Mouse (Mus musculus) hindbrain, embryonic 11.5 days (tissue): ENCODE data around the gene Camk1d. TPM values are rescaled to one million over a fixed set of nuclear protein-coding genes. Genes with fewer than 3 reads are reported as not detected.

Source experiments
- ATAC-seq: fragments of 200-750 bp; cut with Nextera tagmentation; 2 replicates; pipeline ENCODE4 v1.8.0; 2017; ENCODE audit warnings: mild to moderate bottlenecking, moderate TSS enrichment, moderate library complexity; ENCODE audit not compliant: low FRiP score
- DNase-seq: peaks from one replicate; pipeline ENCODE4 v3.0.0-alpha.2; 2015; ENCODE audit warnings: low spot score
- H3K27ac ChIP-seq: fragments of 300-500 bp; sonication (generic); 2 replicates; pipeline ENCODE4 v1.5.1; 2014; ENCODE audit warnings: mild to moderate bottlenecking, low read depth, low read length
- H3K27me3 ChIP-seq: fragments of 300-500 bp; sonication (generic); 2 replicates; pipeline ENCODE4 v1.6.1; 2014; ENCODE audit warnings: mild to moderate bottlenecking, low read length, moderate library complexity, mixed read lengths; ENCODE audit not compliant: control insufficient read depth, insufficient read depth
- H3K36me3 ChIP-seq: fragments of 300-500 bp; sonication (generic); 2 replicates; pipeline ENCODE4 v1.6.1; 2014; ENCODE audit warnings: mild to moderate bottlenecking, low read length, moderate library complexity, mixed read lengths; ENCODE audit not compliant: control insufficient read depth, insufficient read depth
- H3K4me1 ChIP-seq: fragments of 300-500 bp; sonication (generic); replicated peaks from 2 replicates; pipeline ENCODE4 v1.6.1; 2014; ENCODE audit warnings: low read length, mixed read lengths; ENCODE audit not compliant: control insufficient read depth, insufficient read depth
- H3K4me2 ChIP-seq: fragments of 300-500 bp; sonication (generic); replicated peaks from 2 replicates; pipeline ENCODE4 v1.6.1; 2014; ENCODE audit warnings: mild to moderate bottlenecking, low read depth, low read length
- H3K4me3 ChIP-seq: fragments of 300-500 bp; sonication (generic); 2 replicates; pipeline ENCODE4 v1.5.1; 2014; ENCODE audit warnings: low read depth, low read length
- H3K9ac ChIP-seq: fragments of 300-500 bp; sonication (generic); 2 replicates; pipeline ENCODE4 v1.6.1; 2014; ENCODE audit warnings: low read depth, low read length
- H3K9me3 ChIP-seq: fragments of 300-500 bp; sonication (generic); 2 replicates; pipeline ENCODE4 v1.6.1; 2016; ENCODE audit warnings: low read length; ENCODE audit not compliant: control insufficient read depth
- WGBS: fragments of 180-500 bp; shearing (Covaris S2); extraction: QIAGEN DNeasy Blood & Tissue Kit; methylation state at CpG from one replicate; pipeline ENCODE4 v1.1.7; 2014; 5-methylcytosine and 5-hydroxymethylcytosine counted together
- polyA plus RNA-seq: library from polyadenylated mRNA; unstranded; fragments of >200 nt; fragmentation: Nextera tagmentation; extraction: Ambion mirVana; gene quantifications from 2 replicates; pipeline ENCODE4 v1.2.1, GENCODE M21; 2014

The Camk1d gene
- 2.2 and 2.7 TPM in 2 replicates for polyA plus RNA-seq

GRCm38 (mm10) chr2:5714211-5715053 lies at the start of gene Camk1d:
TSS of gene Camk1d (minus strand) at chr2:5714515.
- Histone ChIP-seq H3K36me3 (no peaks in the 10 kb centered on the region), H3K4me2 (peak within 1 kb of the TSS; percentile 99), H3K4me3 (peak within 1 kb of the TSS; percentile 69), H3K4me1 (no peaks in the 10 kb centered on the region), H3K9me3 (no peaks in the 10 kb centered on the region), H3K27ac (no peak within 1 kb of the TSS), H3K9ac (peak within 1 kb of the TSS; percentile 68), H3K27me3 (peaks cover 13% of the 10 kb centered on the region)
- DNase-seq (peak; percentile 85), ATAC-seq (peak; percentile 86)
- WGBS = 1% methylated on average over 45 of the region's 80 CpGs

GRCm38 (mm10) chr2:5762031-5762430 lies 47.7 kb upstream of the Camk1d start:
- no peak overlapping the region for H3K9ac ChIP-seq
- no peak overlapping the region for H3K4me3 ChIP-seq
- H3K27me3 ChIP-seq = no peaks in the 10 kb centered on the region
- no peak for ATAC-seq
- no peaks in the 10 kb centered on the region for H3K4me1 ChIP-seq
- H3K9me3 ChIP-seq = no peaks in the 10 kb centered on the region
- H3K4me2 ChIP-seq = no peak overlapping the region
- no peak overlapping the region for H3K27ac ChIP-seq
- DNase-seq = no peak
- 95% methylated on average over 3 of the region's 3 CpGs for WGBS
- no peaks in the 10 kb centered on the region for H3K36me3 ChIP-seq

GRCm38 (mm10) chr2:5760479-5761008 lies 46.2 kb upstream of the Camk1d start:
- 88% methylated on average over 8 of the region's 8 CpGs for WGBS
- H3K4me2 ChIP-seq = no peak overlapping the region
- H3K4me1 ChIP-seq = no peaks in the 10 kb centered on the region
- H3K9ac ChIP-seq = no peak overlapping the region
- H3K4me3 ChIP-seq = no peak overlapping the region
- no peaks in the 10 kb centered on the region for H3K9me3 ChIP-seq
- no peaks in the 10 kb centered on the region for H3K36me3 ChIP-seq
- H3K27me3 ChIP-seq = no peaks in the 10 kb centered on the region
- ATAC-seq (no peak), DNase-seq (no peak)
- no peak overlapping the region for H3K27ac ChIP-seq

GRCm38 (mm10) chr2:5758569-5758968 lies 44.3 kb upstream of the Camk1d start:
- Histone ChIP-seq H3K36me3 (no peaks in the 10 kb centered on the region), H3K27me3 (no peaks in the 10 kb centered on the region), H3K4me1 (no peaks in the 10 kb centered on the region), H3K27ac (no peak overlapping the region), H3K4me3 (no peak overlapping the region), H3K4me2 (no peak overlapping the region), H3K9me3 (no peaks in the 10 kb centered on the region), H3K9ac (no peak overlapping the region)
- WGBS = 91% methylated on average over 2 of the region's 2 CpGs
- ATAC-seq (no peak), DNase-seq (no peak)

- no peaks in the 10 kb centered on the region for H3K4me1 ChIP-seq
- no peak overlapping the region for H3K9ac ChIP-seq
- no peak overlapping the region for H3K4me2 ChIP-seq
- H3K27me3 ChIP-seq = no peaks in the 10 kb centered on the region
- no peak for ATAC-seq
- H3K36me3 ChIP-seq = no peaks in the 10 kb centered on the region
- no peak overlapping the region for H3K4me3 ChIP-seq
- DNase-seq = no peak
- H3K27ac ChIP-seq = no peak overlapping the region
- H3K9me3 ChIP-seq = no peaks in the 10 kb centered on the region
- 86% methylated on average over 3 of the region's 3 CpGs for WGBS
These were observed 36.6 kb upstream of the Camk1d start for GRCm38 (mm10) chr2:5750872-5751271.

- WGBS = 89% methylated on average over 6 of the region's 6 CpGs
- no peak for ATAC-seq
- H3K4me1 ChIP-seq = no peaks in the 10 kb centered on the region
These were observed 34.9 kb upstream of the Camk1d start for GRCm38 (mm10) chr2:5749210-5749609.

GRCm38 (mm10) chr2:5747545-5748043 lies 33.3 kb upstream of the Camk1d start:
- H3K27me3 ChIP-seq = no peaks in the 10 kb centered on the region

More at GRCm38 (mm10) chr2:5749210-5749609, 34.9 kb upstream of the Camk1d start:
- Histone ChIP-seq H3K9ac (no peak overlapping the region), H3K36me3 (no peaks in the 10 kb centered on the region), H3K27me3 (no peaks in the 10 kb centered on the region), H3K27ac (no peak overlapping the region), H3K9me3 (no peaks in the 10 kb centered on the region), H3K4me2 (no peak overlapping the region), H3K4me3 (no peak overlapping the region)
- no peak for DNase-seq

GRCm38 (mm10) chr2:5746529-5746928 lies 32.2 kb upstream of the Camk1d start:
- no peak overlapping the region for H3K4me2 ChIP-seq
- H3K27me3 ChIP-seq = no peaks in the 10 kb centered on the region
- H3K36me3 ChIP-seq = no peaks in the 10 kb centered on the region
- no peak overlapping the region for H3K27ac ChIP-seq
- WGBS = 86% methylated on average over 12 of the region's 12 CpGs
- DNase-seq = no peak
- H3K4me3 ChIP-seq = no peak overlapping the region
- no peaks in the 10 kb centered on the region for H3K9me3 ChIP-seq
- no peaks in the 10 kb centered on the region for H3K4me1 ChIP-seq
- no peak overlapping the region for H3K9ac ChIP-seq
- ATAC-seq = no peak

More at GRCm38 (mm10) chr2:5747545-5748043, 33.3 kb upstream of the Camk1d start:
- no peak overlapping the region for H3K4me3 ChIP-seq
- no peaks in the 10 kb centered on the region for H3K4me1 ChIP-seq
- no peaks in the 10 kb centered on the region for H3K9me3 ChIP-seq
- DNase-seq (no peak), ATAC-seq (no peak)
- 76% methylated on average over 5 of the region's 5 CpGs for WGBS
- H3K36me3 ChIP-seq = no peaks in the 10 kb centered on the region
- H3K9ac ChIP-seq = no peak overlapping the region
- H3K4me2 ChIP-seq = no peak overlapping the region
- H3K27ac ChIP-seq = no peak overlapping the region

- Histone ChIP-seq H3K4me2 (no peak overlapping the region), H3K9me3 (no peaks in the 10 kb centered on the region), H3K36me3 (no peaks in the 10 kb centered on the region), H3K9ac (no peak overlapping the region), H3K4me1 (no peaks in the 10 kb centered on the region), H3K27ac (no peak overlapping the region), H3K4me3 (no peak overlapping the region), H3K27me3 (no peaks in the 10 kb centered on the region)
- ATAC-seq = no peak
- no peak for DNase-seq
- WGBS = 79% methylated on average over 8 of the region's 8 CpGs
These were observed 29.6 kb upstream of the Camk1d start for GRCm38 (mm10) chr2:5743886-5744285.
